7 mouse cellular contexts compared by ENCODE assay signal in the genomic region with DNA sequence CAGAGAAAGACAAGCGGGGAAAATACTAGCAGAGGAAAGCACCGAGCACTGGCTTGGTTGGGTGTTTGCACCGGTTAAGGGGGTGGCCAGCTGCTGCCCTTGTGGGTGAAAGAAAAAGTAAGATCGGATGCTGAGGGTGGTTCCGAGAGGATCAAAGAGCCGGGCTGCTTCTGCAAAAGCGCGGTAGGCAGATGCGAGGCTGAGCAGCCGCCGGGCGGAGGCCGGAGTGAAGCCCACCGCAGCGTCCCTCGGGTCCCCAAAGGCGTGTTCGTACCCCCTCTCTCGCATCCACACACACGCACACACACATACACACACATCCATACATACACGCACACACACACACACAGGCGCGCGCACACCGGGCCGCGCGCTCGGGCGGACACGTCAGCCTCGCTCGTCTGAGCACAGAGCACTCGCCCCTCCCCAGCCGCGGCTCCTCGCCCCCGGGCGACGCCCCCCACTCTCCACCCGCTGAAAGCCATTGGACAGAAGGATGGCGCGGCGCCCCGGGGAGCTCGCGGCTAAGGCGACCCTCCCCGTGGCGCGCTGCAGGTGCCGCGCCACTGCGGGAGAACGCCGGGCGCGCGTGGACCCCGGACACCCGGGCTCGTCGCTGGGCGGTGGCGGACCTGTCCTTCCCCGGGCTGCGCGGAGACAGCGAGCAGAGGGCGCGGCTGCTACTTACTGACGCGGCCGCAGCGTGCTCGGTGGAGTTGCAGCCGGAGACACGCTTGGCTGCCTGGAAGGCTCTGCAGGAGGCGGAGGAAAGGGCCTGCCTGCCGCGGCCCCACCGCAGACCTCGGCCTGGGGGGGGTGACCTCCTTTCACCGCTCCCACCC. TPM values are rescaled to one million over a fixed set of nuclear protein-coding genes. Genes with fewer than 3 reads are reported as not detected.
DNase-seq lines count a peak whose midpoint lies in the region; ATAC-seq and TF ChIP-seq lines count a peak whose summit lies in the region.

No protein-coding gene starts in this region.

- H3K27me3 ChIP-seq in E14TG2a.4 (ENCODE audit: insufficient read depth, low read length), result peaks cover 87% of the 10 kb centered on the region
- H3K27me3 ChIP-seq in heart, postnatal 0 days (ENCODE audit: control insufficient read depth, insufficient read depth, low read length), result peaks cover 68% of the 10 kb centered on the region

- peak overlapping the region; percentile 98 for H3K4me2 ChIP-seq in heart, postnatal 0 days (ENCODE audit: low read depth, low read length)

- H3K36me3 ChIP-seq in E14TG2a.4 (ENCODE audit: insufficient read depth, low read length), result no peaks in the 10 kb centered on the region
- no peaks in the 10 kb centered on the region for H3K36me3 ChIP-seq in heart, postnatal 0 days (replicated peaks; ENCODE audit: control insufficient read depth, insufficient read depth, low read length)

- H3K27ac ChIP-seq in heart, postnatal 0 days (ENCODE audit: low read depth), result no peak overlapping the region

- H3K4me1 ChIP-seq in E14TG2a.4 (replicated peaks; ENCODE audit: low read depth, low read length), result peaks cover 24% of the 10 kb centered on the region
- H3K4me1 ChIP-seq in heart, postnatal 0 days (ENCODE audit: control insufficient read depth, insufficient read depth), result peaks cover 3% of the 10 kb centered on the region; the same call in 1 of the 2 replicates

- H3K4me3 ChIP-seq in E14TG2a.4 (replicated peaks; ENCODE audit: low read length), result peak overlapping the region; percentile 84
- H3K4me3 ChIP-seq in heart, postnatal 0 days (ENCODE audit: low read depth, low read length), result peak overlapping the region; percentile 65

- ATAC-seq in common myeloid progenitor, adult 5-6 weeks (replicated peaks; ENCODE audit: low read depth, poor library complexity, severe bottlenecking), result peak; percentile 50
- peak; percentile 61 for ATAC-seq in heart, postnatal 0 days (ENCODE audit: insufficient read depth, low read depth)

- under 1% methylated on average over 80 of the region's 84 CpGs for WGBS in heart, postnatal 0 days

- peak overlapping the region; percentile 34; the same call in 1 of the 2 replicates for H3K9ac ChIP-seq in heart, postnatal 0 days (replicated peaks; ENCODE audit: low read depth, low read length)

- peak; percentile 86 to 87 for DNase-seq in B cell, adult 2 months
- DNase-seq in heart, postnatal 0 days (ENCODE audit: low spot score), result no peak
- DNase-seq in layer of hippocampus, postnatal 36 days, result peak; percentile 65
- peak; percentile 76 for DNase-seq in mesoderm, embryonic 11.5 days (ENCODE audit: low read depth, low spot score)
- DNase-seq in spleen, postnatal 14 days (ENCODE audit: low spot score in 2 of 2), result peak; percentile 33

- H3K9me3 ChIP-seq in E14TG2a.4 (ENCODE audit: low read length), result 0 out of 2 replicates have a peak, but pooled peaks cover 2% of the 10 kb centered on the region
- H3K9me3 ChIP-seq in heart, postnatal 0 days (replicated peaks; ENCODE audit: control insufficient read depth, low read length), result no peaks in the 10 kb centered on the region

- no peak for TF ChIP-seq EP300 in heart, postnatal 0 days (IDR thresholded peaks at IDR 0.05; ENCODE audit: low read depth)

- TF ChIP-seq CTCF in E14TG2a.4 (conservative IDR thresholded peaks at IDR 0.05; ENCODE audit: low read length), result no peak
- TF ChIP-seq CTCF in heart, postnatal 0 days (IDR thresholded peaks at IDR 0.05; ENCODE audit: low read depth), result no peak

RNA-seq across cellular contexts. Expression of a gene that starts 3.5 kb away (rescaled TPM):
- total RNA-seq in common myeloid progenitor, adult 5-6 weeks (2017), result not detected in 2 replicates
- not detected in 2 replicates for total RNA-seq in heart, postnatal 0 days (2014; rRNA removed; ENCODE audit: low replicate concordance)
- polyA plus RNA-seq in heart, postnatal 0 days (2015; fragmentation: Nextera tagmentation; extraction: Ambion mirVana), result not detected in 2 replicates
- 10 to 100 TPM; 17.5 to 18.2 TPM for total RNA-seq in layer of hippocampus, postnatal 36 days (2021)

RNA-seq across cellular contexts. Expression of a gene that starts 53.4 kb away (rescaled TPM):
- total RNA-seq in common myeloid progenitor, adult 5-6 weeks (2017), result 7.2 and 12.0 TPM in 2 replicates
- 3.3 and 7.2 TPM in 2 replicates for total RNA-seq in heart, postnatal 0 days (2014; rRNA removed; ENCODE audit: low replicate concordance)
- polyA plus RNA-seq in heart, postnatal 0 days (2015; fragmentation: Nextera tagmentation; extraction: Ambion mirVana), result 8.7 and 9.7 TPM in 2 replicates
- total RNA-seq in layer of hippocampus, postnatal 36 days (2021), result 10 to 100 TPM; 25.3 to 27.7 TPM

Comparison
In these comparisons a context has a peak if more than half of its experiments do, and no peak if none do; other contexts are left out.
1. RNA of a gene that starts 3.5 kb away (total RNA-seq): 17.5 to 18.2 TPM in layer of hippocampus, postnatal 36 days; not detected in common myeloid progenitor, adult 5-6 weeks and not detected in heart, postnatal 0 days; every median in the first group is over 10 times any median in the second.